Mouse (Mus musculus): Measurements from ENCODE around the gene Picalm. TPM values are rescaled to one million over a fixed set of nuclear protein-coding genes. Genes with fewer than 3 reads are reported as not detected.
"Not testable (repeated sequence)": the region's sequence is repeated elsewhere in the genome, so short reads cannot be mapped to it uniquely, and the experiment has no call there.

The Picalm gene
- polyA plus RNA-seq, 1 experiment from 2014 or later: 53.9 TPM

DNA sequence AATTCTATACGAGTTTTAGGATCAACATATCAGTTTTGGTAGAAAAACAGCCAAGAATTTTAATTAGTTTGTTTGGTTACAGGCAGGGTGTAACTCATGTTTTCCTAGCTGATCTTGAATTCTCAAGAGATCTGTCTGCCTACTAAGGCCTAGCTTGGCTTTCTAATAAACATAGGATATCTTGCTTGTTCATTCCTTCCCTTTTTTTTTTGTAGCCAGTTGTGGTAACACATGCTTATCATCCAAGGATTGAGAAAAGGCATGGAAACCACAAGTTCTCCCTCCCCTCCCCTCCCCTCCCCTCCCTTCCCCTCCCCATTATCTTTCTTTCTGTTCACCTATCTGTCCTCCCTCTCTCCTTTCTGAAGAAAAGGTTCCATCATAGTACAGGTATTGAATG lies 36.0 kb downstream of the Picalm start:
- Histone ChIP-seq H3K36me3 (replicated peaks; ENCODE audit: control insufficient read depth, insufficient read depth) (peaks cover 51% of the 10 kb centered on the region), H3K9ac (no peak overlapping the region), H3K4me2 (replicated peaks) (no peak overlapping the region), H3K9me3 (ENCODE audit: control insufficient read depth, low read length) (no peaks in the 10 kb centered on the region), H3K27ac (no peak overlapping the region), H3K27me3 (ENCODE audit: control insufficient read depth, insufficient read depth, low read length) (no peaks in the 10 kb centered on the region), H3K4me1 (replicated peaks; ENCODE audit: control insufficient read depth, insufficient read depth, low read length) (no peaks in the 10 kb centered on the region), H3K4me3 (replicated peaks; ENCODE audit: low read length) (no peak overlapping the region)
- 88% methylated on average over 1 of the region's 1 CpGs for WGBS
- ATAC-seq (ENCODE audit: low FRiP score) (no peak), DNase-seq (ENCODE audit: low spot score) (no peak)

DNA sequence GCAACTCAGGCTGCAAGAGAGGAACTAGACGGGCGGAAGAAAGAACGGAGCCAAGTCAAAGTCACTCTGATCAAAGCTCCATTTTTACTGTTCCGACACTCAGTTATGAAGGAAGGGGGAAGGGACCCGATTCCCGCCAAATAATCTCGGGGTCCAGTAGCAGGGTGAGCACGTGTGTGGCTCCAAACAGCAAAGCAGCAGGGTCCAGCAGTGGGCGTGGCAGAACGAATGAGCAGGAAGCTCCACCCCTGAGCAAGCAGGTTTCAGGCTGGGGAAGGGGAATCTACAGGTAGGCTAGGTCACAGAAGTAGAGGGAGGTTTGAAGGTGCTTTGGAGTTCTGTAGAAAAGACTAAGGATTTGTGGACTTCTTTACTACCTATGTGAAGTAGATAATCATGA lies 37.8 kb downstream of the Picalm start:
- not testable (repeated sequence) for H3K9ac ChIP-seq; H3K9me3 ChIP-seq (ENCODE audit: control insufficient read depth, low read length); H3K27me3 ChIP-seq (ENCODE audit: control insufficient read depth, insufficient read depth, low read length); H3K4me1 ChIP-seq (replicated peaks; ENCODE audit: control insufficient read depth, insufficient read depth, low read length); H3K27ac ChIP-seq; H3K4me2 ChIP-seq (replicated peaks); H3K4me3 ChIP-seq (replicated peaks; ENCODE audit: low read length); DNase-seq (ENCODE audit: low spot score); ATAC-seq (ENCODE audit: low FRiP score)
- H3K36me3 ChIP-seq (replicated peaks; ENCODE audit: control insufficient read depth, insufficient read depth): peaks cover 45% of the 10 kb centered on the region
- 87% methylated on average over 10 of the region's 10 CpGs for WGBS

DNA sequence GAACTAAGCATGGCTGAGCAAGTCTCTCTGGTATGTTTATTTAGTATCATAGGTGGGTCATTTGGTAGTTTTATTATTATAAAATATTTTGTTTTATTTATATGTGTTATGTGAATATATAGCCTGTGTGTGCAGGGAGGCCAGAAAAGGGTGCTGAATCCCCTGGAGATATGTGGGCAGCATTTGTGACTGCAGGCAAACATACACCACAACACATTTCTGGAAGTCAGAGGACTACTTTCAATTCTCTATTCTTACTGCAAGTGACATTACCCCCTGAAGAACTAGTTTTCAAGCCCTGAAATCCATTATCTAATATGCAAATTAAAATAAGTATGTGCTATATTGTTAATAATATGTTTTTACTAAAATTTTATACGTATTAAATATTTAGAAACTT lies 43.8 kb downstream of the Picalm start:
- H3K9me3 ChIP-seq (ENCODE audit: control insufficient read depth, low read length): no peaks in the 10 kb centered on the region
- WGBS: 98% methylated on average over 1 of the region's 1 CpGs
- H3K4me2 ChIP-seq (replicated peaks): no peak overlapping the region
- H3K27me3 ChIP-seq (ENCODE audit: control insufficient read depth, insufficient read depth, low read length): no peaks in the 10 kb centered on the region
- H3K27ac ChIP-seq: no peak overlapping the region
- no peaks in the 10 kb centered on the region for H3K4me1 ChIP-seq (replicated peaks; ENCODE audit: control insufficient read depth, insufficient read depth, low read length)
- H3K9ac ChIP-seq: no peak overlapping the region
- peaks cover 50% of the 10 kb centered on the region for H3K36me3 ChIP-seq (replicated peaks; ENCODE audit: control insufficient read depth, insufficient read depth)
- DNase-seq (ENCODE audit: low spot score) (no peak), ATAC-seq (ENCODE audit: low FRiP score) (no peak)
- no peak overlapping the region for H3K4me3 ChIP-seq (replicated peaks; ENCODE audit: low read length)

DNA sequence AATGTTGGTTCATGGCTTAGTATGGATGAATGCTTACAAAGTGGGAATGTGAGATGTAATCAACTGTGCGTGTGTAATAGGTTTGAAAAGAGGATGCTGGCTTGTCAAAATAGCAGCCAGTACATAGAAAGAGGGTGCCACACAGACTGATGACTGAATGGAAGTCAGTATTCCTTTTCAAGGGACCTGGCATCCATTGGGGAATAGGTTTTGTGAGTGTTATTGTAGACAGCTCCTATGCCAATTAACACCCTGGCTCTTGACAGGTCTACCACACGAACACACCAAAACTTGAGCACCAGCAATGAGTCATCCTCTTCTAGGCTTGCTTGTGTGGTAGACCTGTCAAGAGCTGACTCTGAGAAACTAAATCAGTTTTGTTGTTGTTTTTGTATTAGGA lies 45.6 kb downstream of the Picalm start:
- no peak for ATAC-seq (ENCODE audit: low FRiP score)
- Histone ChIP-seq H3K4me1 (replicated peaks; ENCODE audit: control insufficient read depth, insufficient read depth, low read length) (no peaks in the 10 kb centered on the region), H3K36me3 (replicated peaks; ENCODE audit: control insufficient read depth, insufficient read depth) (peaks cover 57% of the 10 kb centered on the region), H3K9ac (no peak overlapping the region), H3K4me3 (replicated peaks; ENCODE audit: low read length) (no peak overlapping the region), H3K9me3 (ENCODE audit: control insufficient read depth, low read length) (no peaks in the 10 kb centered on the region), H3K4me2 (replicated peaks) (no peak overlapping the region), H3K27ac (no peak overlapping the region), H3K27me3 (ENCODE audit: control insufficient read depth, insufficient read depth, low read length) (no peaks in the 10 kb centered on the region)
- DNase-seq (ENCODE audit: low spot score): no peak
- WGBS: 83% methylated on average over 2 of the region's 2 CpGs

DNA sequence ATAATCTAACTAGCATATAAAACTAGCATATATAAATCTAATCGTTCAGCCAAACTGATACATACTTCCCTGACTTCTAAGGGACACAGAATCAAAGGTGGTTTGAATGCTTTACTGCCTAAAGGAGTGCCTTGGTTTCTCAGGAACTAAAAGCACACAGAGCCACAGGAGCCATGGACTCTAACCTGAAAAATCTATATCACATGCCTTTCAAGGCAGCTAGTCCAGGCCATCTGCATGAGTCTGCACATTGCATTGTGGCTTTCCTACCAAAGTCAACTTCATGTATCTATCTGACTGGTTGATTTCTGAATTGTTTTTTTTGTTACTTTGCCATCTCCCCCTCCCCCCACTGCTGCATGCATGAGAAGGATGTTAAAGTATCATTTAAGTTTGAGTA lies 50.6 kb downstream of the Picalm start:
- no peaks in the 10 kb centered on the region for H3K4me1 ChIP-seq (replicated peaks; ENCODE audit: control insufficient read depth, insufficient read depth, low read length)
- H3K36me3 ChIP-seq (replicated peaks; ENCODE audit: control insufficient read depth, insufficient read depth): peaks cover 48% of the 10 kb centered on the region
- no peak overlapping the region for H3K4me2 ChIP-seq (replicated peaks)
- no peak overlapping the region for H3K9ac ChIP-seq
- H3K4me3 ChIP-seq (replicated peaks; ENCODE audit: low read length): no peak overlapping the region
- ATAC-seq (ENCODE audit: low FRiP score): no peak
- no peaks in the 10 kb centered on the region for H3K9me3 ChIP-seq (ENCODE audit: control insufficient read depth, low read length)
- no peaks in the 10 kb centered on the region for H3K27me3 ChIP-seq (ENCODE audit: control insufficient read depth, insufficient read depth, low read length)
- WGBS: 98% methylated on average over 1 of the region's 1 CpGs
- no peak overlapping the region for H3K27ac ChIP-seq
- no peak for DNase-seq (ENCODE audit: low spot score)

DNA sequence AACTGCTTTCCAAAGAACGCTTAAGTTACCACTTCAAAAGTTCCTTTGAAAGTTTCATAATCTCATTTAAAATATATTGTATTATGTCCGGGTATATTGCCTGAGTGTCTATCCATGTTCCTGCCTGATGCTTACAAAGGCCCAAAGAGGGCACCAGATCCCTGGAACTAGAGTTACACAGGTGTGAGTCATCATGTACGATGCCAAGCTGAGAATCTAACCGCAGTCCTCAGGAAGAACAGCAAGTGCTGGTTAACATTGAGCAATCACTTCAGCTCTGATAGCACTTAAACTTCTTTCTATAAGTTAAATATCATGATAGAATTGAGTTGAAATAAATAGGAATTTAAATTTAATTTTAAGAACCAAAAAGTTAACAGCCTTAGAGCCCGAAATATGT lies 70.2 kb downstream of the Picalm start:
- no peak overlapping the region for H3K27ac ChIP-seq
- H3K4me1 ChIP-seq (replicated peaks; ENCODE audit: control insufficient read depth, insufficient read depth, low read length): no peaks in the 10 kb centered on the region
- peaks cover 35% of the 10 kb centered on the region for H3K36me3 ChIP-seq (replicated peaks; ENCODE audit: control insufficient read depth, insufficient read depth)
- 95% methylated on average over 5 of the region's 5 CpGs for WGBS
- DNase-seq (ENCODE audit: low spot score) (no peak), ATAC-seq (ENCODE audit: low FRiP score) (no peak)
- H3K9ac ChIP-seq: no peak overlapping the region
- H3K4me3 ChIP-seq (replicated peaks; ENCODE audit: low read length): no peak overlapping the region
- no peaks in the 10 kb centered on the region for H3K9me3 ChIP-seq (ENCODE audit: control insufficient read depth, low read length)
- H3K4me2 ChIP-seq (replicated peaks): no peak overlapping the region
- H3K27me3 ChIP-seq (ENCODE audit: control insufficient read depth, insufficient read depth, low read length): no peaks in the 10 kb centered on the region

DNA sequence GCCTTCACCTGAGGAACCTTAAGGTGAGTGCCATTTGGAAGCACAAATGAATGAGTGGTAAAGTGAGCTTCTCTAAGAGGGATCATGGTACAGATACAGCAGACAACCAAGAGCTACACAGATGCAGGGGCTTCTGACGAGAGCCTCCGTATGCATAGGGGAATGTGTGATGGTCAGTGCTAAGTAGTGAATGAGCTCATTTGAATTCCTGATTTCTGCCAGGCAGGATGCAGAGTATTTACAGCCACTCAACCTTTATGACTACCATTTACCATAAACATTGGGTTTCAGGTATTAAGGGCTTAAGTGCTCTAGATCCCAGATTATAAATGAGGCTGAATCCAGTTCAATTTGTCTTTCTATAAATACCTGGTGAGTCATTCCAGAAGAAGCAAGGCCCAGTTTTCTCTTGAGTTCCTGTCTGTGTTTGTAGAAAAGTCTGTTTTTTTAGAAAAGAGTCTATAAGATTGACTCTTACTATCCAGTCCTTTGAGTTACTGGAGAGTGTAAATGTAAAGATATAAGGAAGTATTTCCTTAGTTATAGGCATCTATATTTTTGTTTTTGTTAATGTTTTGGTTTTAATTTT lies 72.0 kb downstream of the Picalm start:
- Histone ChIP-seq H3K4me3 (replicated peaks; ENCODE audit: low read length) (no peak overlapping the region), H3K27me3 (ENCODE audit: control insufficient read depth, insufficient read depth, low read length) (no peaks in the 10 kb centered on the region), H3K27ac (no peak overlapping the region), H3K9ac (no peak overlapping the region), H3K9me3 (ENCODE audit: control insufficient read depth, low read length) (no peaks in the 10 kb centered on the region), H3K4me2 (replicated peaks) (no peak overlapping the region), H3K4me1 (replicated peaks; ENCODE audit: control insufficient read depth, insufficient read depth, low read length) (no peaks in the 10 kb centered on the region), H3K36me3 (replicated peaks; ENCODE audit: control insufficient read depth, insufficient read depth) (peaks cover 23% of the 10 kb centered on the region)
- ATAC-seq (ENCODE audit: low FRiP score): no peak
- DNase-seq (ENCODE audit: low spot score): no peak
- 85% methylated on average over 2 of the region's 2 CpGs for WGBS

DNA sequence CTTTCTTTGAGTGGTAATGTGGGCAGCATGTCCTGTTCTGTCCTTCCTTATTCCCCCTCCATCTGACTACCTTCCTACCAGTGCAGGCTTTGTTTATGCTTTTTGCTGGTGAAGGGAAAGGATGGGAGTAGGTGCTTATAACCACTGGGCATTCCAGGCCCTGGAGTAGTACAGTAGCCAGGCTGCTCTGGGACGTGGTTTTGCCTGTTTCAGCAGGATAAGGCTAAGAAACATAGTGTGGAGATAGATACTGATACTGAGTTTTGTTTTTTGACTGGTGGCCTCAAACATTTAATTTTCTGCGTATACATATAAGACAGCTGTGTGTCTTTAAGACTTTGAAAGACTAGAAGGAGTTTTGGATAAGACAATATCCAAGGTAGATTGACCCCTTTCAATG lies 73.9 kb downstream of the Picalm start:
- no peak for DNase-seq (ENCODE audit: low spot score)
- H3K9me3 ChIP-seq (ENCODE audit: control insufficient read depth, low read length): no peaks in the 10 kb centered on the region
- H3K4me3 ChIP-seq (replicated peaks; ENCODE audit: low read length): no peak overlapping the region
- no peak overlapping the region for H3K4me2 ChIP-seq (replicated peaks)
- 94% methylated on average over 2 of the region's 2 CpGs for WGBS
- no peak overlapping the region for H3K27ac ChIP-seq
- no peaks in the 10 kb centered on the region for H3K27me3 ChIP-seq (ENCODE audit: control insufficient read depth, insufficient read depth, low read length)
- H3K36me3 ChIP-seq (replicated peaks; ENCODE audit: control insufficient read depth, insufficient read depth): peaks cover 28% of the 10 kb centered on the region
- H3K4me1 ChIP-seq (replicated peaks; ENCODE audit: control insufficient read depth, insufficient read depth, low read length): no peaks in the 10 kb centered on the region
- ATAC-seq (ENCODE audit: low FRiP score): no peak
- no peak overlapping the region for H3K9ac ChIP-seq

DNA sequence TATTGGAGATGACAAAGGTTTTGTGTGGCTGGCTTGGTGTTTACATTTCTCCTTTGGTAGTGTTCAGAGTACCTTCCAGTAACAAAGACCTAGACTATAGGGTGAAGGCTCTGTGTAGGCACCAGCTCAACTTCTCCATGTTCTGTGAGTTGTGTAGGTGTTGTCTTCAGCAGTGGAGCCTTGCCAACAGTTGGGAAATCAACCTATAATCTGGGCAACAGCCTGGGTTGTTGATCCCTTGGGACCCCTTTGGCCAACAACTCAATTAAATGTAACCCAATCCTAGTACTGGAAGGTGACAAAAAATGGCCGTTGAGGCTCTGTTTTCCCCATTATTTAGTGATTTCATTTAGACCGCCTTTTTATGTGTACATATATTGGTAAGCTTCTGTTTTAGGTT lies 80.1 kb downstream of the Picalm start:
- H3K4me3 ChIP-seq (replicated peaks; ENCODE audit: low read length): no peak overlapping the region
- ATAC-seq (ENCODE audit: low FRiP score) (no peak), DNase-seq (ENCODE audit: low spot score) (no peak)
- no peaks in the 10 kb centered on the region for H3K27me3 ChIP-seq (ENCODE audit: control insufficient read depth, insufficient read depth, low read length)
- H3K4me2 ChIP-seq (replicated peaks): no peak overlapping the region
- no peak overlapping the region for H3K27ac ChIP-seq
- no peak overlapping the region for H3K9ac ChIP-seq
- peaks cover 26% of the 10 kb centered on the region for H3K36me3 ChIP-seq (replicated peaks; ENCODE audit: control insufficient read depth, insufficient read depth)
- WGBS: 89% methylated on average over 2 of the region's 2 CpGs
- H3K9me3 ChIP-seq (ENCODE audit: control insufficient read depth, low read length): no peaks in the 10 kb centered on the region
- H3K4me1 ChIP-seq (replicated peaks; ENCODE audit: control insufficient read depth, insufficient read depth, low read length): no peaks in the 10 kb centered on the region

DNA sequence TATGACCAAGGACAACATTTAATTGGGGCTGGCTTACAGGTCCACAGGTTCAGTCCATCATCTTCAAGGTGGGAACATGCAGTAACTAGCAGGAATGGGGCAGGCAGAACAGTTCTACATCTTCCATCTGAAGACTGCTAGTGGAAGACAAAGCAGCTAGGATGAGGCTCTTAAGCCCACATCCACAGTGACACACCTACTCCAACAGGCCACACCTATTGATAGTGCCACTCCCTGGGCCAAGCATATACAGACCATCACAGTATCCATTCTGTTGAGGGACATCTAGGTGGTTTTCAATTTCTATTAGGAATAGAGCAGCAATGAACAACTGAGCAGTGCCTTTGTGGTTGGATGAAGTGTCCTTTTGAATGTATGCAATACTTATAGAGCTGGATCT lies 80.9 kb downstream of the Picalm start:
- Histone ChIP-seq H3K4me3 (replicated peaks; ENCODE audit: low read length) (no peak overlapping the region), H3K9ac (no peak overlapping the region), H3K4me2 (replicated peaks) (no peak overlapping the region), H3K27me3 (ENCODE audit: control insufficient read depth, insufficient read depth, low read length) (no peaks in the 10 kb centered on the region), H3K4me1 (replicated peaks; ENCODE audit: control insufficient read depth, insufficient read depth, low read length) (no peaks in the 10 kb centered on the region), H3K9me3 (ENCODE audit: control insufficient read depth, low read length) (no peaks in the 10 kb centered on the region), H3K27ac (no peak overlapping the region), H3K36me3 (replicated peaks; ENCODE audit: control insufficient read depth, insufficient read depth) (peaks cover 26% of the 10 kb centered on the region)
- ATAC-seq (ENCODE audit: low FRiP score): no peak
- no peak for DNase-seq (ENCODE audit: low spot score)
